Mouse (Mus musculus) adrenal gland, adult (tissue): ENCODE measurements around the gene Abr.

Source experiments
- DNase-seq, 2 experiments: peaks; one replicate each; pipeline ENCODE4 v3.0.0; 2022 to 2023; ENCODE audit warnings: low spot score in 1 of 2; ENCODE audit not compliant: inconsistent age in 2 of 2

Abr gene

GRCm38 (mm10) chr11:76467073-76467472 is 155.0 kb downstream of the Abr start:
- DNase-seq, result no peak

DNA sequence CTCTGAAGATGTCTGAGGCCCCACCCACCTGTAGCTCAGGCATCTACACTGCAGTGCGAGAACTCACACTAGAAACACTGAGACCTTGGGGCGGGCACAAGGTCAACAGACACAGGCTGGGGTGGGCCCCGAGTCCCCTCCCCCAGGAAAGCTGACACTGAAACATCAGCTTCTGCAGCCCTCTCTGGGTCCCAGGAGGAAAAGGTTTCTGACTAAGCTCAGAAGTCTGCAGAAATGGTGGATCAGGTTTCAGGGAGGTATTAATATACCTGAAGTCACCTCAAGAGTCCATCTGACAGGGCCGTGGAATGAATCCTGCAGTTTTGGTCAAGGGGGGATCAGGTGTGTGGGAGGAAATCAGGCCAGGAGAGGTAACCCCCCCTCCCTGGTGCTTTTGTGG is 156.2 kb downstream of the Abr start:
- DNase-seq, result no peak

DNA sequence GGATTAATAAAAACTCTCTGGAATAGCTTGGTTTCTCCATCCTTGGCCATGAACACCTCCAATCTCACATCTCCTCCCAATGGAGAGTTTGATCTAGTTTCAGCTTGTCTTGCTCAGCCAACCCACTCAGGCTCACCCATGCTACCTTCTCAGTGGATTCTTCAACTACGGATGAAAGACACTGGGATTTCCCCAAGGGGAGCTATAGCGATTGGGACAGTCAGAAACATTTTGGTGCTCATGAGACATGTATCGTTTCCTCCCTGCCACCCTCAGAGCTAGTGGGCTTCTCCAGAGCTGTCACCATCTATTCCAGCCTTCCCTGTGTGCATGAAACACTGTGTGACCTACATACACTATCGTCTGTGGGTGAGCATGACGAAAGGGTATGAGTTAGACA is 160.4 kb downstream of the Abr start:
- DNase-seq, result no peak

DNA sequence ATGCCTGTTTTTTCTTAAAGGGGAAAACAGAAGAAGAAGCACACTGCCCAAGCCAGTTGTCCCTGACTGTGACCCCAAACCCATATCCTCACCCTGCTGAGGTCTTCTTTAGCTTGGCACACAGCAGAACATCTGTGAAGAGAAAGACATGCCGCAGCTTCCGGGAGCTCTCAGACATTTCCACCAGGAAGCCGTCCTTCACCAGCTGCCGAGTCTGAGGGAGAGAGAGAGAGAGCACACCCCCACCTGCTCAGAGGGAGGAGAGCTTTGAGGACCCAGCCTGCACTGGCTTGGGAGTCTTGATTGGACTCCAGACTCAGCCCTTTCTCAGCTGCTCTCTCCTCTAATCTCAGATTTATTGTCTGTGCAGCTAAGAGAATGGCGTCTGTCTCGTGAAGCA is 160.9 kb downstream of the Abr start:
- no peak for DNase-seq

DNA sequence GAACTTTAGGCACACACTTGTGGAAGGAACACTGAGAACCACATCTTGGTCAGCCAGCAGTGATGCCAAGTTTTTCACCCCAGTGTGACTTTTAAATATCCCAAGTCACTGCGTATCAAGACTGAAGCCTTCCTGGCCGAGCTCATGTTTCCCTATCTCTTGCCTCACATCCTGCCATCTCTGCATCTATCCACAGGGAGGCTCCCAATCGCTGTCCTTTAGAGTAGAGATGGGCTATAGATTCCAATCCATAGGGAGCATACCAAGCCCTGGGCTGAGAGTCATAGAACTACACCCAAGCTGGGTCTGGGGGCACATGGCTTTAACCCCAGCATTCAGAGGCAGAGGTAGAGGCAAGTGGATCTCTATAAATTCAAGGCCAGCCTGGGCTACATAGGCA is 162.6 kb downstream of the Abr start:
- DNase-seq, result no peak

DNA sequence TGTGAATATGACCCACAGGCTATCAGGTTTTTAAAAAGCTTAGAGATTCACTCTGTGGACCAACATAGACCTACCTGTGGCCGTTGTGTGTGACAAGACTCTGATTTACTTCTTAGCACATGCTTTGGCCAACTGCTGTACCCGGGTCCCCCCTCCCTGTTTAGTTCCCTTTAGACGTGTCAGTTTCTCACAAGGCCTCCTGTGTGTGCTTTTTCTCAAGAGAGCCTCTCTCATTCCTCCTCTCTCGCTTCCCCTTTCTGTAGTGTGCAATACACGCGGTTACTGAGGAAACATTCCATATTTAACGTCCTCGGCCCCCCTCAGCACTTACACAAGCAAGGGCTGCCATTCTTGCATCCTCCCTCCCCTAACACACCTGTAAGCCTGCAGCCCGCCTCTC is 163.4 kb downstream of the Abr start:
- DNase-seq, result no peak

GRCm38 (mm10) chr11:76456897-76457296 is 165.2 kb downstream of the Abr start:
- DNase-seq, result no peak

GRCm38 (mm10) chr11:76456233-76456632 is 165.9 kb downstream of the Abr start:
- DNase-seq, result peak; percentile 76 to 95

- peak; percentile 57 to 84 for DNase-seq
Observed at GRCm38 (mm10) chr11:76454492-76454891, 167.6 kb downstream of the Abr start.

- no peak for DNase-seq
Observed at GRCm38 (mm10) chr11:76450202-76450561, 171.9 kb downstream of the Abr start.

DNA sequence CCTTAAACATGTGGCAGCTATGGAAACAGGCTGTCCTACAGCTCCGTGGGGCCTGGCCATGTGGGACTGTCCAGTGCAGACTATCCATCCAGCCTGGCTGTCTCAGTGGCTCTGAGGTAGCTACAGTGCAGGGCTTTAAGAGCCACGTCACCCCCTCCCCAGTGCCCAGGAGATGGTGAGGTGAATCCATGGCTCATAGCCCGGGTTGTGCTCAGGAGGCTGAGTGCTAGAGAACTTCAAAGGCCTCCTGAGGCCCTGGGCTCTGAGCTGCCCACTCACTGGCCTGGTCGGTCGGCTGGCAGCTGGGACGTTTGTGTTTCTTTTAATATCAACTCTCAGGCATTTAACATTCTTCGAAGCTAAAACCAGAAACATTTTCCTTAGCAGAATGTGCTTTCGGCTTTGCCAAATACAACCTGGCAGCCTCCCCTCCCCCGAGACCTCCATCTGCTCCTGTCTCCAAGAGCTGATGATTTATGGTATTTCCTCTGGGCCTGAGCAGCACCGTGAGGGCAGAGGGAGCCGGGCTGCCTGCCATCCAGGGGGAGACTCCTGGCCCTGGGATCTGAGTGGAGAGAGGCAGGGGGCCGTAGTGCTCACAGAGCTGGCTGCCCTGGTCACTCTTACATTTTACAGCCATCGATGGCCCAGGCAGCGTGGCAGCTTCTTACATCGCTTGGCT is 172.5 kb downstream of the Abr start:
- DNase-seq, result peak; percentile 62 to 85

DNA sequence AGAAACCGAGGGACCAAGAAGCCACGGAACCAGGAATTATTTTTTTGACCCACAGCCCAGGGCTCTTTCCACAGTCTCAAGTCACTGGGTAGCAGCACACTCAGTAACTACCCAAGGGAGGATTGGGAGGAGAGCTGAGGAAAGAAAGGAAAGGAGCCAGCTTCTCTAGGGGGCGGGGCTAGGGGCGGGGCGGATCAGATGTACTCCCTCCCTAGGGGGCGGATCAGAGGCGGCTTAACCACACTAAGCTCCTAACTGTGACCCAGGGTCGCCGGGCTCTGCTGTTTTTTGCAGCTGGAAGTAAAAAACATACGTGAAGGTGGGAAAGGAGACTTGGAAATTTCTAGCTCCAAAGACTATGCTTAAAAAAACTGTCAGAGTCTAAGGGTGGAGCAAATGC is 175.9 kb downstream of the Abr start:
- peak in 1 of 2 experiments; percentile 50 for DNase-seq

DNA sequence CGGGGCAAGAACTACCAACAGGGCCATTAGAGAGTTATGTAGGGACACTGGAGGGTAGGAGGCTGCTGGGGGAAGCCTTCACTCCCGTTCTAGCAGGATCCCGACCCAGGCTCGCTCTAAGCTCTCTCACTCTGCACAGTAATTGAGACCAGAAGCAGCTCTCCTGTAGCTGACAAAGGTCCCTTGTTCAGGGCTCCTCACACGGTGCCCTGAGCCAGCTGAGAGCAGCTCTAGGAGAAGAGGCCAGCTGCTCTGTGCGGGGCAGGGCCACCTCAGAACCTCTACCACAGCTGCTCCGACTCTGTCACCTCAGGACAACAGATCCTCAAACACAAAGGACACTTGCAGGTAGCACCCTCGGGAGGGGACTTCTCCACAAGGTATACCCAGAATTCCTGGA is 176.7 kb downstream of the Abr start:
- DNase-seq, result no peak

DNA sequence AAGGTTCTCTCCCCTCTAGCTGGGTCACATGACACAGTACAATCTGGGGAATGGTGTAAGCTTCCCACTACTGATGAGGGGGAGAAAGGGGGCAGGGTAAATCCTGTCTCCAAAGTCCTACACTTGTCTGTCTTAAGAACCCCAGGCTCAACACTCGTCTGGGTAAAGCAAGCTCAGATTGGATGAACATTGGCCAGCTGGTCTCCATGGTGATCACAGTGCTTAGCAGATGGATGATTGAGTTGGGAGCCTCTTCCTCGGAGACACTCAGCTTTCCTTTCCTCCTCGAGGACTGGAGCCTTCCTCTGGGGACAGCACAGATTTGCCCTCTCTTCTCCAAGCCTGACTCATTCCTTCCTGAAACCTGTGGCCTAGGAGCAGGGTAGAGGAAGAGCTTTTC is 182.4 kb downstream of the Abr start:
- DNase-seq, result no peak

GRCm38 (mm10) chr11:76436864-76437437 is 185.2 kb downstream of the Abr start:
- DNase-seq, result peak; percentile 59 to 78

DNA sequence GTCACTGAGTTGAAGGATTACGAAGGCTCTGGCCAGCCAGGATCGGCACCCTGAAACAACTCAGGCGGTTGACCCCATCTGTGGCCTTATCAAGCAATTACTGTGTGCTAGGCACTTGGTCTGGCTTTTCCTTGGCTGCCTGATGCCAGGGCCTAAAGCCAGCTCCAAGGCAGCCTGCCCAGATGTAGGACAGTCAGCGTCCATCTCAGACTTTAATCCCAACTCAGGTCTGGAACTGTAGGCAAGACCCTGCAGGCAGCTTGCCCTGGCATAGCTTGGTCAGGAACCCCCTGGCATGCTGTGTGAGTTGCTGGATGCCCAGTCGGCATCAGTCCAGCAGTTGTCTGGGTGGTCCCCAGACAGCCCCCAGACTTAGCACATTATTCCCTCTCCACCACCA is 186.1 kb downstream of the Abr start:
- DNase-seq, result peak in 1 of 2 experiments; percentile 40

GRCm38 (mm10) chr11:76429966-76430631 is 192.0 kb downstream of the Abr start:
- DNase-seq, result peak in 1 of 2 experiments; percentile 63

GRCm38 (mm10) chr11:76429556-76429955 is 192.6 kb downstream of the Abr start:
- DNase-seq, result no peak

DNA sequence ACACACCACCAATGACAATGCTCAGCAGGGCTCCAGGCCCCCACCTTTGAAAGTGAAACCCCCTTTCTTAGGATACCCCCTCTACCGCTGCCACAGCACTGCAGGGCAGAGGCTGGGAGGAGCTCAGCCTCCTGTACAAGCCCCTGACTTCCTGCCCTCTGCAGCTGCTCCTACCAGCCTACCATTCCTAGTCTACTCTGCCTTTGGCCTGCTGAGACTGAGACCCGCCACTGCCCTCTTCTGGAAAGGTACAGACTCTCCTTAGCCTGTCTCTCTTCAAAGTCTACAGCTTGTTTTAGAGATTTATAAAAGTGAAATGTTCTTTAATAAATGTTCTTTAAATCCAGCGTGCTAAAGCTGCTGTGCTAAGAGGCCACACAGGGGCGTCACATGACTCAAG is 193.1 kb downstream of the Abr start:
- DNase-seq, result no peak

GRCm38 (mm10) chr11:76427781-76428180 is 194.3 kb downstream of the Abr start:
- no peak for DNase-seq

- no peak for DNase-seq
Observed at GRCm38 (mm10) chr11:76425749-76426148, 196.4 kb downstream of the Abr start.

DNA sequence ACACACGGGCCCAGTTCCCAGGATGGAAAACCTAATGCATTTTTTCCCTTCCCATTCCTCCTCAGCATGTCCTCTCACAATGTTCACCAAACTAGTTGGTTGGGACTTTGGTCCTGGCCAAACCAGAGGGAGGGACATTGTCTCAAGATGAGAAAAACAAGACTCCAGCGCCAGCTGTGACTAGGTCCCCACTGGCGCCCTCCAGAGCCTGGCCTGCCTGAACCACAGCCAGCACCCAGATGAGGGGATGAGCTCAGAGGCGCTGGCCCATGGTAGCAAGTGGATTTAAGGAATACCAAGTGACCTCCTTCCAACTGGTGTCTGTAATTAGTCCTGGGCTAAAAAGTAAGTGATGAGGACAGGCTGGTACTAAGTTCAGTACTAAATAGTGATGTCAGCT is 201.2 kb downstream of the Abr start:
- no peak for DNase-seq

- DNase-seq, result no peak
Observed at GRCm38 (mm10) chr11:76419179-76419578, 202.9 kb downstream of the Abr start.
